Mouse (Mus musculus): Measurements from ENCODE around the gene Nup133.

Nup133 gene

DNA sequence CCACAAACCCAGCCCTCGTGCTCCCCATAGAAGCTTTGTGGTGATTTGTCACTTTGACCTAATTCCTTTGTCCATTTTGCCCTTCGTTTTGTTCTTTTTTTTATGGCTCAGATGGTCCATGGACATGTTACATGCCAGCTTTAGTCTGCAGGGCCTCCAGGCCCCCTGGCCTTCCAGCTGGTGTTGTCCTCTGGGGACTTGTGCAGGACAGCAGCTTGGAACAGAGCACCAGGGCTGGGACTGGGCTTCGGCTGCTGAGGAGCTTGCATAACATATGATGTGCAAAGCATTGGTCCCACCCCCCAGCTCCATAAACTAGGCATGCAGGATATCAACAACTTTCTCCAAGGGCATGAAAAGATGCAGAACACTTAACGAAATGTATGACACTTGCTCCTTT is 59.3 kb downstream of the Nup133 start:
- DNase-seq (ENCODE audit: low read depth, low spot score) = no peak

DNA sequence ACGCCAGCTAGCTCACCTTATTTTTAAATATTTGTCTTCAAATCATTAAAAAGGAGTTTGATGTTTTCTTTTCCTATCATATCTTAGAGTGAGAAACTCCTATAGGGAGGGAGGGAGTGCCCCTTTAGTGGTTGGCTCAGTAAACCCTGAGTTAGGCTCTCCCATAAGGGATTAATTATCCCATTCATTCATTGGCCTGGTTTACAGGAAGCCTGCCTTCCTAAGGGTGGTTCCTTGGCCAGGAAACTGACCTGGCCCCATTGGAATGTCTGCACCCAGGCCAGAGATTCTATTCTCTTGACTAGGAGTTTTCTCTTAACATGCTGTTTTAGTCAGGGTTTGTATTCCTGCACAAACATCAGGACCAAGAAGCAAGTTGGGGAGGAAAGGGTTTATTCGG is 61.1 kb downstream of the Nup133 start:
- DNase-seq (ENCODE audit: low read depth, low spot score) = no peak

- no peak for DNase-seq (ENCODE audit: low read depth, low spot score)
These were observed 61.9 kb downstream of the Nup133 start for GRCm38 (mm10) chr8:123887163-123887562.

DNA sequence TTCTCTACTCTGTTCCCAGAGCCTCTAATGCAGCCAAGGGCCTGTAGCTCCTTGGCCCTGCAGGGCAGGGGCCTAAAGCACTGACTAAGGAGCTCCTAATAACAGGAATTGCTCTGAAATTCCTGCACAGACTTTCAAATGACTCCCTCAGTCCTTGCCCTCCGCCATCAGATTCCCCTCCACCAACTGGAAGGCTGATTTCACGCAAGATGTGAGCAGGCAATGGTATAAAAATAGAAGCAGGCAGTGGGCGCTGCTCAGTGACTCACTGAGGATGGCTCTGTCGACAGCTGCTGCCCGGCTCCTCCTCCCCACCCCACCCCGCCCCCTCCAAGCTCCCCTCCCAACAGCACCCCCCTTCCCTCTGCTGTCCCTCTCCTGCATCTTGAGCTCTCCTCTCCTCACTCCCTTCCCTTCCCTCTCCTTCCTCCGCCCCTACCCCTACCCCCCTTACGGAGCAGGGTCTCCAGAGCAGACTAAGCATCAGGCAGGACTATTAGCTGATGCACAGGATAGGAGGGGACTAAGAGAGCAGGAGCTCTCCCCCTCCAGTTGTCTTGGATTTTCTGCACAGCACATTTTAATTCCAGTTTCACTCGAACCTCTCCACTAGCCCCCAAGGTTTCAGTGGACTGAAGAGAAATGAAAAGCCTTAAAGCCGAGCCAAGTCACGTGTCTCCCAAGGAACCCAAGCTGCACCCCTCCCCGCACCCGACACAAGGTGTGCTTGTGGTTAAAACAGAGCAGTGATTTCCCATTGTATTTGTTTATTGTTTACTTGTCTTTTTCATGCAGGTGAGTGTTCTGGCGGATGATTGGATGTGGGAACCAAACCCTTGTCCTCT is 64.1 kb downstream of the Nup133 start:
- DNase-seq (ENCODE audit: low read depth, low spot score) = no peak

DNA sequence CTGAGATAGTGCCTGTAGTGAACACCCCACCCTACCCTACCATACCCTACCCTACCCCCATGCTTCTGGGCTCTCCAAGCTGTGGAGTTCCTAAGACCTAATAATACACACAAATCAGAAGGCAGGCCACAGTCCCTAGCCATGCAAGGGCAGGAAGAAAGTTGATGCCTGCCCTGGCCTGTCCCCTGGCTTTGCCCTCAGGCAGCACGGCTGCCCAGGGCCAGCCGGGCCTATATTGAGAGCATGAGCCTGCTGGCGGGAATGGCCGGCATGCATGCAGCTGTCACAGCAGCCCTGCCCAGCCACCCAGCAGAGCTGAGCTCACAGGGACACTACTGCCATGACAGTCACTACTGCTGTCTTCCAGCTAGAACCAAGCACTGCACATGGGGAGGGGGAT is 66.0 kb downstream of the Nup133 start:
- DNase-seq (ENCODE audit: low read depth, low spot score) = no peak

DNA sequence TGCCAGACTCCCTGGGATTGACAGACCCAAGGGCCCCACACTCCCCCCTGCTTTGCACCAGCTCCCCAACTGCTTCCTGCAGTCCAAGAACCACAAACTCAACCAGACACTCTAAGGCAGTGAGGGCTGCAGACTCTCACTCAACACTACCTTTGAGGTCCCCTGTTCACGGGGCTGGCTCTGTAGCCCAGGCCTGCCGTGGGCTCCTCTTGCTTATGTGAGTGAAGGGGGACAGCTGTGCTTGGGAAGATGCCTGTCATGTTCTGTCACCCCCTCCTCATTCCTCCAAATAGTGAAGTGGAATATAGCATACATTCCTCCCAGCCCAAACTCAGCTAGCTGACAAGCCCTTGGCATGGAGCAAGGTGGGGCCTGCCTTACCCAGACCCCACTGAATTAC is 66.7 kb downstream of the Nup133 start:
- DNase-seq (ENCODE audit: low read depth, low spot score) = no peak

- no peak for DNase-seq (ENCODE audit: low read depth, low spot score)
These were observed 68.2 kb downstream of the Nup133 start for GRCm38 (mm10) chr8:123880821-123881350.

DNA sequence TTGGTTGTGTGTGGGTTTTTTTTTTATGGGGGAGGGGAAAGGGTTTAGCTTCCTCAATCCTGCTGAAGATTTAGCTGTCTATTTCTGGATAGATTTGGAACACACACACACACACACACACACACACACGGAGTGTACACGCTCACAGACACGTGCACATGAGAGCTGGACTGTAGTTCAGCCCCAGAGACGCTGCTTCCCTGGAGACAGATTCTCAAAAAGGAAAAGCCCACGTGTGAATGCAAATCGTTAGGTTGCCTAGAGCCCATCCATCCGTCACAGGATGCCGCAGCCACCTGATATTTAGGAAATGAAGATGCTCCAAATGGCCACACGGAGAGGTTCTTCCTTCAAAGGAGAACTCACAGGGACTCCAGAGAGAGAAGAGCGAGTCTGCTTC is 68.8 kb downstream of the Nup133 start:
- DNase-seq (ENCODE audit: low read depth, low spot score) = no peak

DNA sequence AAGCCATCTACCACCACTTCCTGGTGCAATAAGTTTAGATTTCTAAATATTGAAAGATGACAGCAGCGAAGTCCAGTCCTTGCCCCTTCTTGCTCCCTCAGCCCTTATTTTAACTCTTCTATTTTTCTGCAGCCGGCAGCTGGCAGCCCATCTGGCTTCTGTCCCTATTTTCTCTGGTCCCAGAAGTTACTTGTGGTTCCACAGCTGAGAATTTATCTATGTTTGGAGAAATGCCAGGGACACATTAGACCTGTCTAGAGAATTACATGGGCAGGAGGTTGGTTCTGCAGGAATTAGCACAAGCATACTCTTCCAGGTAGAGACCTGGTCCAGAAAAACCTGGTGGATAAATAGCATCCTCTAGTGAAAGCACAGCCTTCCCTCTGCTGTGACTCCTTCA is 71.2 kb downstream of the Nup133 start:
- no peak for DNase-seq (ENCODE audit: low read depth, low spot score)

- DNase-seq (ENCODE audit: low read depth, low spot score) = no peak
These were observed 74.7 kb downstream of the Nup133 start for GRCm38 (mm10) chr8:123874324-123874723.

DNA sequence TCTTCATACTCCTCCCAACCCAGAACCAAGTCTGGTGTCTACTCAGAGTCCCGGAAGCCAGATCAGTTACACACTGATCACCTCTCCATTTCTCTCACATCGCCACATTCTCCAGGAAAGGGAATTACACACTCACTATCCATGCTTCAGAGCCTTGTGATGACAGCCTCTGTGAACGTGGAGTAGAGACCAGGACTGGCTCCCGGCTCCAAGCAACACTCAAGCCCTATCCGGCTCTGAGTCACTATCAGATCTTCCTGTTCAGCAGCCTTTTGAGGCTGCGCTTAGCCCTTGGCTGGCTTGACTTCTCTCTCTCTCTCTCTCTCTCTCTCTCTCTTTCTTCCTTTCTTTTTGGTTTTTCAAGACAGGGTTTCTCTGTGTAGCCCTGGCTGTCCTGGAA is 75.7 kb downstream of the Nup133 start:
- DNase-seq (ENCODE audit: low read depth, low spot score) = no peak

DNA sequence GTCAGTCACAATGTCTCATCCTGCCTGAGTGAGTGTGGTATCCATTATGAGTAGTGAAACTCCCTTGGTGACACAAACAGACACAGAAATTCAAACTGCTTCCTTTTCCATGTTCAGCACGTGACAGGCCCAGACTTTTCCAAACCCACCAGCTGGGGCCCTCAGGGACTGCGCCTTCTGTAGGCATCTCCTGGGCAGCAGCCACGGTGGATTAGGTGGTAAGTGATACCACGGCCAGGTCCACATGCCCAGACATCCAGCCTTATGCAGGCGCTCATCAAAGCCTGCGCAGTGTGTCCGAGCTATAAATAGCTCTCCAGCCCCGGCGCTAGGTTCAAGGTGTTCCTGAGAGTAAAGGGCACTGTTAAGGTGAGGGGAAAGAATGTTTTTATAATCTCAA is 77.0 kb downstream of the Nup133 start:
- no peak for DNase-seq (ENCODE audit: low read depth, low spot score)

DNA sequence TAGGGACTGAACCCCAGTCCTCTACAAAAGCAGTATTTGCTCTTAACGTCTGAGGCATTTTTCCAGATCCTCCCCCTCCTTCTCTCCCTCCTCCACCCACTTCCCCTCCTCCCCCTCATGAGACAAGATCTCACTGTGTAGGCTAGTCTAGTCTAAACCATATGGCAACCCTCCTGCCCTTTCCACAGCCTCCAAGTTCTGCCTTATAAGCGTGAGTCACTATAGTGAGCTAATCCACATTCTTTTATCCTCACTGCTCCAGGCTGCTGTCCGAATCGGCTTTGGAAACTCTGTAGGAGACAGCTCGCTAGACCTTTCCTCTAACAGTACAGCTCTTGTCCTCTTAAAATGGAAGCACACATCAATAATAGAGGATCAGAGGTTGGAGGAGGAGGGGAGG is 82.1 kb downstream of the Nup133 start:
- DNase-seq (ENCODE audit: low read depth, low spot score) = no peak

DNA sequence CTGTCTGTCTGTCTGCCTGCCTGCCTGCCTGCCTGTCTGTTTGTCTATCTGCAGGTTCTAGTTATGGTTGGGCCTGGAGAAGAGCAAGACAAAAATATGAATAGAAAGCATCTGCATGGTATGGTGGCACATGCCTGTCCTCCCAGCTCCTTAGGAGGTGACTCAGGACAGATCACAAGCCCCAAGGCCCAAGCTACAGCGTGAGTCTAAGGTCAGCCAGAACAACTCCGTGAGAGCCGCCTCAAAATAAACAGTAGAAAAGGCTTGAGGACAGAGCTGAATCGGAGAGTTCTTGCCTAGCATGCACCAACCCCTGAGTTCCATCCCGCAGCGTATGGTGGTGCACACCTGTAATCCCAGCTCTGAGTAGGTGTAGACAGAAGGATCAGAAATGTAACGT is 83.3 kb downstream of the Nup133 start:
- DNase-seq (ENCODE audit: low read depth, low spot score) = no peak

DNA sequence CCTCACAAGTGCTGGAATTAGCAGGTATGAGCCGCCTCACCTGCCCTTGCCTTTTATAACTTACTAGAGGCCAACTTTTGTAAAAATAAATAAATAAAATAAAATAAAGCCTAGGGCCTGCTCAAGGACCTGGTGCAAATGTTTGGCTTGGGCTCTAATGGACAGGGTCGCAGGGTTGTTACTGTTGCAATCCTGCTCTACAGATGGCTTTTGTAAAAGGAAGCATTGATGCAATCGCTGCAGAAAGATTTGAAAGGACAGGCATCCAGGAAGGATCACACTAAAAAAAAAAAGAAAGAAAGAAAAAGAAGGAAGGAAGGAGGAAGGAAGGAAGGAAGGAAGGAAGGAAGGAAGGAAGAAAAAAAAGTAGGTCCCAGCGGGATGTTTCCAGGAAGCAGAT is 88.7 kb downstream of the Nup133 start:
- no peak for DNase-seq (ENCODE audit: low read depth, low spot score)

- DNase-seq (ENCODE audit: low read depth, low spot score) = no peak
These were observed 89.3 kb downstream of the Nup133 start, which contains the start of gene Ccsap for GRCm38 (mm10) chr8:123859648-123860259. TSS of gene Ccsap (minus strand) at chr8:123860209.

DNA sequence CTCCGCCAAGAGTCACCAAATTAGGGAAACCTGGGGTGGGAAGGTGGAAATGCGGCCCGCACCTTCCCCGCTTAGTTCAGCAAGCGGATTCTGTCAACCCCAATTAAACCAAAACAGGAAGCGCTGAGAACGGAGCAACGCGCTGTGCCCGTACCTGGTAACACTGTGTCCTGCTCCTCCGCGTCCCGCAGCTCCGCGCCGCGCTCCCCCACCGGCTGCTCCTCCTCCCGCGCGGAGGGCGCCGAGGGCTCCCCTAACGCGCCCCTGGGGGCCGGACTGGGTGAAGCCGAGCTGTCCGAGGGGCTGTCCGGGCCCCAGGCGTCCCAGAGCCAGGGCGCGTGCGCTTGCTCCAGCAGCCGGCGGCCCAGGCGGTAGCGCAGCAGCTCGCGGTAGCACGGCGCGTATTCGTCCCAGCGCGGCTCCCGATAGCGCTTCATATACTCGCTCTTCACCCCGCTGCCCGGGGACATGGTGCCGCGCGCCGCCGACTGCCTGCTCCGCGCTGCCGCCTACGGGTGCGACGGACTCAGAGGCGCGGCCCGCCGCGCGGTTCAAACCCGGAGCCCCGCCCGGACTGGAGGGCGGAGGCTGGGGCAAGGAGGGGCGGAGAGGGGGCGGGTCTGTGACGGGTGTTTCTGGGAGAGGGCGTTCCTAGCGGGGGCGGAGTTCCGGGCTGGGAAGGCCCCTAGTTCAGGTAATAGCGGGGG is 90.0 kb downstream of the Nup133 start:
- DNase-seq (ENCODE audit: low read depth, low spot score) = peak; percentile 97

DNA sequence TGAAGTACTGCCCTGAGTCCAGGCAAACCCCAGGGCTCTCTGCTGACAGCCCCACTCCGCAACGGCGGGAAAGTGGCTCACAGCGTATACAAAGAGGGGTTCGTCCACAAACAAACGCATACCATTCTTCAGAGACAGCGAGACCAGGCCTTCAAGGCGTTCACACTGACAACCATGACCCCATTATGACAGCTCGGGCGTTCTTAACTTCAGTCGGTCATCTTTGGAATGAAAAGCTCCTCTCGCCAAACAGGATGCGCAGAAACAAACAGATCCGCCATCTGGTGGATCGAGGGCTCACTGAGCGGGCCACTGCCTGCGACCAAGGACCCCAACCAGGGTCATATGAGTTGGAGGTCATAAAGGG is 90.5 kb downstream of the Nup133 start:
- DNase-seq (ENCODE audit: low read depth, low spot score) = no peak

DNA sequence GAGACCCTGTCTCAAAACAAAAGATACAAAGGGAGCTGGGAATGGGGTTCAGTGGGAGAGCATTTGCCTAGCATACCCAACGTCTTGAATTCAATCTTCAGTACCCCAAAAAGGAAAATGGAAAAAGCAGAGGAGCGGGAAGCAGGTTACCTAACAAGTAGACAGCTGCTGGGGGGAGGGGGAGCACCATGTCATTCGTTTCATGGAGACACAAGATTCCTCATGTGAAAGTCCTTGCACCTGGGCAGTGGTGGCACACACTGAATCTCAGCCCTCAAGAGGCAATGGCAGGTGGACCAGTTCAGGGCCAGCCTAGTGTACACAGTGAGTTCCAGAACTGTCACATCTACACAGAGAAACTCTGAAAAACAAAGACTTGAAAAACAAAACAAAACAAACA is 91.7 kb downstream of the Nup133 start:
- DNase-seq (ENCODE audit: low read depth, low spot score) = no peak

- no peak for DNase-seq (ENCODE audit: low read depth, low spot score)
These were observed 94.2 kb downstream of the Nup133 start for GRCm38 (mm10) chr8:123854733-123855475.

DNA sequence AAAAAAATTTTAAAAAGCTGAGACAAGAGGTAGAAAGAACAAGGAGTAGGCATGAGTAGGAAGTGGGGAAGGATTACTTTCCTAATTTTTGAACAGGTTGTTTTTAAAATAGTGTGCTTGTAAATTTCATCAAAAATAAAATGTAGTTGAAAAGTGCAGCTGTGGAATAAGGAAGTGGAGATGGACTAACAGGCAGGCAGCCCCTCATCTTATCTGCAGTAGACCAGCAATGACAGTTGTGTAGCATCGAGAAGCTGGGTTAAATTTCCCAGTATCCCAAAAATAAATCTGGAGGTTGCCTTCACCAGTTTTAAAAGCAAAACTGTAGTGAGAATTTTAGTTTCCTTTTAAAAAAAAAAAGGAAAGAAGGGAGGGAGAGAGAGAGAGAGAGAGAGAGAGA is 94.8 kb downstream of the Nup133 start:
- no peak for DNase-seq (ENCODE audit: low read depth, low spot score)

GRCm38 (mm10) chr8:123851590-123851989 is 97.5 kb downstream of the Nup133 start:
- DNase-seq (ENCODE audit: low read depth, low spot score) = no peak

All from ZHBTc4 (cell line).